Mouse (Mus musculus) CH12.LX (cell line): ENCODE data around the gene Cdc42bpa.

Source experiments
- BHLHE40 ChIP-seq: IDR thresholded peaks from 2 replicates; pipeline ENCODE4 v1.6.1; 2011; ENCODE audit warnings: mild to moderate bottlenecking, low read depth, low read length, improper control_type of control experiment
- CTCF ChIP-seq, 2 experiments: IDR thresholded peaks in 1 of 2; conservative IDR thresholded peaks in 1 of 2; 2 replicates each; pipeline ENCODE4 v1.5.1; 2011 to 2012; ENCODE audit warnings: low read depth in 2 of 2, low read length in 2 of 2, improper control_type of control experiment in 1 of 2, inconsistent platforms in 1 of 2, mild to moderate bottlenecking in 1 of 2, moderate library complexity in 1 of 2
- EP300 ChIP-seq: IDR thresholded peaks from 2 replicates; pipeline ENCODE4 v1.6.1; 2011; ENCODE audit warnings: low read length, improper control_type of control experiment
- GABPA ChIP-seq: IDR thresholded peaks from 2 replicates; pipeline ENCODE4 v1.6.1; 2012; ENCODE audit warnings: low read depth, low read length, improper control_type of control experiment, inconsistent platforms; ENCODE audit not compliant: insufficient replicate concordance
- JUND ChIP-seq: conservative IDR thresholded peaks from 2 replicates; pipeline ENCODE4 v1.6.1; 2011; ENCODE audit warnings: low read depth, low read length, improper control_type of control experiment
- NRF1 ChIP-seq: IDR thresholded peaks from 2 replicates; pipeline ENCODE4 v1.6.1; 2014; ENCODE audit warnings: low read depth, mild to moderate bottlenecking, inconsistent platforms, low read length, improper control_type of control experiment, moderate library complexity
- POLR2A ChIP-seq: IDR thresholded peaks from 2 replicates; pipeline ENCODE4 v1.6.1; 2011; ENCODE audit warnings: low read depth, mild to moderate bottlenecking, improper control_type of control experiment, low read length
- POLR2AphosphoS2 ChIP-seq: IDR thresholded peaks from 2 replicates; pipeline ENCODE4 v1.6.1; 2011; ENCODE audit warnings: low read depth, low read length, improper control_type of control experiment
- RAD21 ChIP-seq: IDR thresholded peaks from 2 replicates; pipeline ENCODE4 v1.6.1; 2011; ENCODE audit warnings: low read depth, mild to moderate bottlenecking, low read length, improper control_type of control experiment, moderate library complexity
- TBP ChIP-seq: conservative IDR thresholded peaks from 2 replicates; pipeline ENCODE4 v1.6.1; 2011; ENCODE audit warnings: low read depth, low read length, improper control_type of control experiment
- UBTF ChIP-seq: IDR thresholded peaks from 2 replicates; pipeline ENCODE4 v1.6.1; 2012; ENCODE audit warnings: low read depth, mild to moderate bottlenecking, inconsistent platforms, low read length, improper control_type of control experiment, moderate library complexity
- ZC3H11A ChIP-seq: IDR thresholded peaks from 2 replicates; pipeline ENCODE4 v1.6.1; 2012; ENCODE audit warnings: low read depth, mild to moderate bottlenecking, inconsistent platforms, low read length, improper control_type of control experiment
- ZNF384 ChIP-seq: IDR thresholded peaks from 2 replicates; pipeline ENCODE4 v1.6.1; 2012; ENCODE audit warnings: low read depth, low read length, improper control_type of control experiment, inconsistent platforms

DNA sequence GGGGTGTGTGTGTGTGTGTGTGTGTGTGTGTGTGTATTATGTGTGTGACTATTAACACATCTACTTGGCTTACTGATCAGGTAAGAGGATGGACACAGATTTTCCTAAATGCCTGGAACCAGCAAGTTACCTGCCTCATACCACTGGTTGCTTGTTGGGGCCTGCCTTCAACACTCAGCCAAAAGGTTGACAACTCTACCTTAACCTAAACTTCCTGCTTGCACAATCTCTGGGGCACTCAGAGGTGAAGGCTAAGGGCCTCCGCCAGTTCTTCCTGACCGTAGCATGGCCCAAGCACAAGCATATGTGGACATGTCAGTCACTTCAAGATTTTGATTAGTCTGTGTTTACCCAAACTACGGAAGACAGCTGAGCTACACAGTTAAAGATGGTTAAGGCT is 237.7 kb downstream of the Cdc42bpa start:
- TF ChIP-seq ZC3H11A (no peak), POLR2A (peak; percentile 38), POLR2AphosphoS2 (no peak), UBTF (no peak), CTCF (conservative IDR thresholded peaks at IDR 0.05 in 1 of 2, IDR thresholded peaks at IDR 0.05 in 1 of 2; ENCODE audit: low read depth in 2 of 2, low read length in 2 of 2) (no peak), NRF1 (no peak), EP300 (peak; percentile 23; the same call in 1 of the 2 replicates), JUND (no peak), GABPA (no peak), RAD21 (no peak), TBP (no peak), BHLHE40 (no peak), ZNF384 (no peak)
